Mouse (Mus musculus): ENCODE results near the gene Ankrd44.

Ankrd44 gene

DNA sequence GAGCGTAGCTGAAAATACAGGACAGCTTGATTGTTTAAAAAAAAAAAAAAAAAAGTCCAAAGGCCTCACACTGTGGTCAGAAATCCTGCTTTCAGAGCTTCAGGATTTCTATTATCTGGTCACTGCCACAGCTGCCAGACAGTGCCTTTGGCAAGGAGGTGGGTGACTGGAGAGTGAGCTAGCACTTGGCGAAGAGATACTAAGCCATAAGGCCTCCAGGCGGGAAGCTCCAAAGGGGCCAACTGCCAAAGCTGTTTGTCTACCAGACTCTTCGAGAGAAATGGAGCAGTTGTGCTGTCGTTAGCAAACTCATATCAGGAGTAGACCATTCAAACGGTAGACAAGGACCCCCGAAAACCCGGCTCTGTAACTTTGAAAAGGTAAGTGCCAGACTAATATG lies 3.5 kb downstream of the Ankrd44 start:
- DNase-seq (ENCODE audit: low spot score), result peak; percentile 49

DNA sequence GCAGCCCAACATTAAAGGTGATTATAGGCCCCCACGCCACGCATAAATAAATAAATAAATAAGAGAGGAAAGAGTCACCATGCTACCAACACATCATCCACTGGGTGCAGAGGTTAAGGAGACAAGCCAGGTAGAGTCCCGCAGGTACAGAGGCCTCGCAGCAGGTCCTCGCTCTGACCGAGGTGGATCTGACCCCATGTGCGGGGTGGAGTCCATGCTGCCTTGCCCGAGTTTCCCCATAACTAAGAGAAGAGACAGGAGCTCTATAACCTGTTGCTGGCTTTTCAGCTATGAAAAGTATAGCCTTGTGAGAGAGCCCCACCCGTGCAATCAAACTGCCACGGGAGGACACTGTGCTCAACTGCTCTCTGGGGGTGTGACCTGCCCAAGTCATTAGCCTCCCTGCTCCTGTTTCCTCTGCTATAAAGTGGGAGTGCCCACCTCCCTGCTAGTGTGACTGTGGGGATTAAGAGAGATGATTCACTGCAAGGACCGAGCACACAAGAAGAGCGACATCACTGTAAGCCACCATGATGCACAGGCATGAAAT lies 4.1 kb downstream of the Ankrd44 start:
- no peak for DNase-seq (ENCODE audit: low spot score)

DNA sequence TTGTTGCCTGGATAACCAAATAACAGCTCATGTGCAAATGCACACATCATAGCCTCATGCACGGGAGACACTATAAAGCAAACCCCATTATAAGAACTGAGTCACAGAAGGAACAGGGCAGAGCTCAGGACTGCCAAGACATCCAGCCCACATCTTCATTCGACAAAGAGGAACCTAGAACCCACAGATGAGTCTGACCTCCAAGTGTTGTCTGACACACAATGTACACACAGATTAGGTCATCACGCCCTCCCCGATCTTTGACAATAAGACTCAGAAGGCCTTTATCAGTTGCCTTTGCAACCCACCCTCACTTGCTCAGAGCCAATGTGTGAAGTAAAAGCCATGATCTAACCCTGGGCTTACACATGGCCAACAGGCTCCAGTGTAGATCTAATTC lies 6.1 kb downstream of the Ankrd44 start:
- DNase-seq (ENCODE audit: low spot score), result no peak

DNA sequence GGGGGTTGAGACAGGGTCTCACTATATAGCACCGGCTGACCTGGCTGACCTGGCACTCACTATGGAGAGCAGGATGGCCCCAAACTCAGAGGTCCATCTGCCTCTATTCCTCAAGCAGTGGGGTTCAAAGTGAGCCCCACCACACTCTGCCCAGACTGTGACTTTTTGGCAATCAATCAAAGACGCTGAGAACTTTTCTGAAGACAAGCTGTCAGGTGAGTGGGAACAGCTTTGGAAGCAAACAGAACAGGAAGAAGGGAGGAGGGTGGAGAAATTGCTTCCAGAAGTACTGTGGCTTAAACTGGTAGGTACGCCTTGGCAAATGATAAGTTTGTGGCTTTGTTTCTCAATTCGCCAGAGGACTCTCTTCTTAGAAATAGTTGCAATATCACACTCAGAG lies 9.7 kb downstream of the Ankrd44 start:
- no peak for DNase-seq (ENCODE audit: low spot score)

DNA sequence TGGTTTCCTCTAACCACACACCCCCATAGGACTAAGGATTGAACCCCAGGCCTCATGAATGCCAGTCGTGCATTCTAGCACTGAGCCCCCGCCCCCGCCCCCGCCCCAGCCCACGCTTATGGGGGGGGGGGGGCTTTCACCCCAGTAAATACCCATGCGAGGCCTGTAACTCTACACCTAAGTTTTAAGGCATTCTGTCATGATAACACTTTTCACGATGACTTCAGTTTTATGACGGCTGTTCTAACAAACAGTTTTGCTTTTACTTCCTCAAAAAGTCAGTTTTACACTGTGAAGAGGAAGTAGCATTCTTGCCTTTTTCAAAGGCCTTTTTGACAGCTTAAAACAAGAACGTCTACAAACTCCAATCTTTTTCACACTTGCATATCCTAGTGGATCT lies 11.8 kb downstream of the Ankrd44 start:
- no peak for DNase-seq (ENCODE audit: low spot score)

DNA sequence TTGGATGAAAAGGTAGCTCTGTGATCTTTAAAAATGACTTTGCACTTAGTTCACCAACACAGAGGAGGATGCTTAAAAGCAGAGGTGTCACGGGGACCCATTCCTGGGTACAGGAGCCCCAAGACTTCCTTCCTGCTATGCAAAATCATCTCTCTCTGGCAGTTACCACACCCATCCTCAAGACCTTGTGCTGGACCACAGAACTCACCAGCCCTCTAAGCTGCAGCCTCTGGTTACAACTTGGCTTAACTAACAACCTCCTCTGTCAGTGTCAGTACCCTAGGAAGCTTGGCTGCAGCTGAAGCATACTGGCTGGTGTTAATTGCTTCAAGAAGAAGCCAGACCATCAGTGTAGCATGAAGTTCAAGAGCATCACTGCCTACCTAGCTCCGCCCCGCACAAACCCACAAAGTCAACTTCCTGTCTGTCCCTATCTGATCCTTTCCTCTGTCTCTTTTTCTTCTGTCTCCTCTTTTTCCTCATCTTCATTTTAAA lies 12.8 kb downstream of the Ankrd44 start:
- DNase-seq (ENCODE audit: low spot score), result no peak

DNA sequence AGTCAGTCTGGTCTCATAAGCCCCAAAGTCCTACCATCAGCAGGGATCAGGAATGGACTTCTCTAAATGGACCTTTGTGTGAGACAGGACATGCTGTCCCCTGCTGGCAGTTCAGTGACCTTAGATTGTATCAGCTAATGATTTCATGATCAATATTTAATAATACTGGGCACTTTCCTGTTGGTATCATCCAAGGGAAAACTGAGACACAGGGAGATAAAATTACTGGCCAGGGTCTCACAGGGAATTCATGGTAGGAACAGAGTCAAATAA lies 13.2 kb downstream of the Ankrd44 start:
- DNase-seq (ENCODE audit: low spot score), result no peak

DNA sequence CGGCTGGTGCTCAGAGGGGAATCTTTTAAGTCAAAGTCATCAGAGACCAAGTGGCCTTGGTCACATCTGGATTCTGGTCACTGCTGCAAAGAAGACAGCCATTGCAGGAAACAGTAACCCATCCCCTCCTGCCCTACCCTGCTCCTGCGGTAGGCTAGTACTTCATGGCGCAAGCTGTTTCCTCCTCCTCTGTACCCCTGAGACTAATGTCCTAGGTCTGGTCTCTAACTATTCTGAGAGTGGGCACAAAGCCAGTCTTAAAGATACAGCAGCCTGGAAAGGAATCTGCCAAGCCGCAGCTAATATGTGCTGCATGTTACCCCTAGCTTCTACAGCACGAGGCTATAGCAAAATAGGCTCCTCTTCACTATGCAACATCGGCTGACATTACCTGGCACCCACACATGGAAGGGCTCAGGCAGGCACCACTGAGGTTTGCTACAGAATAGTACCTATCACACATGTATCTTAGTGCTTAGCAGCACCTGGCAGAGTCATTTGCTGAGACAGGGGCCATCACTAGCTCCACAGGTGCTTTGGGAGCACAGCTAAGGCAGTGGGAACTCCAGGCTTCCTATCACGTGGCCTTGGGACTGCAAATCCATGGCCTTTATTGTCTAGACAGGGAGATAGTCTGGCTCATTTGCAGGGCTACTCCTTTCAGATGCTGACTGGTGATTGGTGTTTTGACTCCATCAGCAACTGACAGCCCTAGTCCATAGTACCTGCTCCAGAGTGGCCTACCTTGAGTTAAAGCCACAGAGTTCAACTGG lies 13.7 kb downstream of the Ankrd44 start:
- no peak for DNase-seq (ENCODE audit: low spot score)

DNA sequence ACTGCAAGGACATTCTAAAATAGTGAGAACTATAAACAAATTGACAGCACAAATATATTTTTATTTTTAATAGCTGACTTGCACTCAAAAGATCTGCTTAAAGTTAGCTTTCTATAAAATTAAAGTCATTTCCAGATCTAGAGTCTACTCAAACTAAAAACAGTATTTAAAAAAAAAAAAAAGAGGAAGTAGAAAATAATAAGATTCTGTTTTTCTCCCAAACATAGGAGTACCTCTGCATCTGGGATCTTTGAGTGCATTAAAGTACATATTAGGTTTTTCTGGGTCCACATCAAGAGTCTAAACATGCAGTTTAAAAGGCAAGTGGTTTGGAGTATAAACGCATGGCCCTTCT lies 15.0 kb downstream of the Ankrd44 start:
- DNase-seq (ENCODE audit: low spot score), result no peak

DNA sequence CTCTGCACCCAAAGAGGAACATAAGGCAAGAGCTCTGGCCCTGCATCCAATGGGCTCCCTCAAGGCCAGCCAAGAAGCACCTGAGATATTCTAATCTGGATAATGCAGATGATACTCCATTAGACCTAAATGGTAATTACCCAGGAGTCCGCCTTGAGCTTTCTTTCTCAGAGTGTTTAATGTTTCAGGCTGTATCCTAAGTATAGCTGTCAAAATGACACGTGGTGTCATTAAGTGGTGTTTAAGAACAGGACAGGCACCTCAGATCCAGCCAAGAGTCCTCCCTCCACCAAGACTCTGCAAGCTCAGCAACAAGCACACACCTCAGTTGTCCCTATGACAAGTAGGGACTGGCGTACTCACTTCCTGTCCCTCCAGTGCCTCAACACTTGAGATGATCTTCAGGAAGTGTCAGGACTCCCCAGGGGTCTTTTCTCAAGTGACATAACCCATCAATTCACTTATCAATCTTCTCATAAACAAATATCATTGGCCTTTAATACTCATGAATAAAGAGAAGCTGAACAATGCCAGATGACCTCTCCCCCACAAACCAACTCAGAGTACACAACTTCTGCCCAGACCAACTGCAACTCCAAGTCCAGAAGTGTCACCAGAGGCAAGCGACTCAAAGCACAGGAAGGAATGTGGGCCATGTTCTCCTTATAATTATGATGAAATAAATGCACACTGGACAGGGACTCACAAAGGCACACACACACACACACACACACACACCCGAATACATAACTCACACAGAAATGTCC lies 15.5 kb downstream of the Ankrd44 start:
- DNase-seq (ENCODE audit: low spot score), result no peak

DNA sequence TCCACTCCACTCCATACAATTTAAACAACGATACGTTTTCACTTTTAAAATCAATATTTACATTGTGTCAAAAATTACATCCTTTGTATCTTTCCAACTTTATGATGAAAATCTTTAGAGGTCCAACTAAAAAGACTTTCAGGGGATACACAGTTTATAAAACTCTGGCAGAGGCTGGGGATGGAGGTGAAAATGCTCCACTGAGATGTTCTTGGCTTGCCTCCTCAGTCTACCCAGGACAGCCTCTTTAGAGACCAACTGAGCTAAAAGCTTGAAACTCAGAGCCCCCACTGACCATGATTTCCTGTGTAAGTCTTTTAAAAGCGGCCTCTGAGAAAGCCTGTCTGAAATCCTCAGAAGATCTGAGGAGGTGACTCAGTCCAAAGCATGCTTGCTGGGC lies 17.4 kb downstream of the Ankrd44 start:
- no peak for DNase-seq (ENCODE audit: low spot score)

DNA sequence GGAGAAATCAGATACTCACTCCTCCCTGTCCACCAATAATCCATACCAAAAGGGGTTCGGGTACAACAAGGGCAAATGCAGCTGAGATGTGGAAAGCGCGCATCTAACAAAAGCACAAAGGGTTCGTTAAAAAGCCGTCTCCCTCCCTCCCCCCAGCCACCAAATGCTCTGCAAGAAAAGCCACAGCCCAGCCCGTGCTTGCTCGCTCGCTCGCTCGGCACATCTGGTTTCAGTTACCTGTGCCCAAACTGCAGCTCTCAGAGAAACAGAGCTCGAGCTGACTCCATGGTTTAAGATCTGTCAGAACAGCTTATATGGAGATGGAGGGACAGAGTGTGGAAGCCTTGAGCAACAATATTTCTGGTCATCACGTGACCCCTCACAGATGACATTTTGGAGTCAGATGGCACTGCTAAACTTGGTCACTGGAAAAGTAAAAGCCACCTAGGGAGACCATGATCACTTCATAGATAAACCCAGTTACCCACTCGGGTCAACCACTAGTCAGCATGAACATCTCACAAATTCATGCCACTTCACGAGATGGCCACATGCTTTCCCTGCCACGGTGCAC lies 19.0 kb downstream of the Ankrd44 start:
- DNase-seq (ENCODE audit: low spot score), result no peak

DNA sequence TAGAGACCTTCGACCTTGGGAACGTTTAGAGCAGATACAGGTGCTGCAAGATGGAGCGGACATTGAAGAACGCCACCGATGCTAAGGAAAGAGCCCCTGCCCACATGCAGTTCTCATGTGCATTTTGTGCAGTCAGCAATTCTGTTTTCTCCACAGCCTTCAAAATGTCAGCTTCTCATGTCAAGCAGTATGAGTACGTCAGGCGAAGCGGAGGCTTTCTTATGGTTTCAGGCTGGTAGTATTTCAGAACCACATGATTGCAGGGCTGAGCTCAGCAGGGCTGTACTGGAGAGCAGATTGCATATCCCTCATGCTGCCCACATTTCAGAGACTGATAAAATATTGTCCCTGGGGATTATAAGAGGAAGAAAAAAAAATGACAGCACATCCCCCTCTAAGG lies 19.9 kb downstream of the Ankrd44 start:
- DNase-seq (ENCODE audit: low spot score), result no peak

DNA sequence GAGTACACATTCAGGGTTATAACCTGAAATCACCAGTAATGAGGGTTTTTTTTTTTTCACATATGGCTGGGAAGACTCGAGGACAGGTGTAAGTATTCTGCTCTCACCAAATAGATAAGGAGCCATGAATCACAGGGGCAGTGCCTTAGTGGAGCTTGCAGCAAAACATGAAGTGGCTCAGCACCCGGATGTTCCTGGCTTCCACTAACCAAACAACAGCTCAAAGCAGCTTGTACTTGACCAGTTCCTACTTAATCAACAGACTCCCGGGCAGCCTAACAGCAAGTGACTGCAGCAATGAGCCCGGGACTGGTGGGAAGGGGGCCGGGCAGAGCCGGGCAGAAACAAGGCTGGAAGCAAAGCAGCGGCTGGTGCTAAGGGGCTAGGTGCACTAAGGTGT lies 20.6 kb downstream of the Ankrd44 start:
- no peak for DNase-seq (ENCODE audit: low spot score)

DNA sequence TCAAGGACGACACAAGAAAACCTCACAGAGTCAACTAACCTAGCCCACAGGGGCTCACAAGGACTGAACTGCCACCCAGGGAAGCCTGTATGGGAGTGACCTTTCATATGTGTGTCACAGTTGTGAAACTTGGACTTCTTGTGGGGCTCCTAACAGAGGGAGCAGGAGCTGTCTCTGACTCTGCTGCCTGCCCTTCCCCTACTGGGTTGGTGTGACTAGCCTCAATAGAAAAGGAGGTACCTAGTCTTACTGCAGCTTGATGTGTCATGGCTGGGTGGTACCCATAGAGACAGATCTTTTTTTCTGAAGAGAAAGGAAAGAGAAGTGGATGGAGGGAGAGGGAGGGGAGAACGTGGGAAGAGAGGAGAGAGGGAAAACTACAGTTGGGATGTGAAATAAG lies 22.0 kb downstream of the Ankrd44 start:
- DNase-seq (ENCODE audit: low spot score), result no peak

DNA sequence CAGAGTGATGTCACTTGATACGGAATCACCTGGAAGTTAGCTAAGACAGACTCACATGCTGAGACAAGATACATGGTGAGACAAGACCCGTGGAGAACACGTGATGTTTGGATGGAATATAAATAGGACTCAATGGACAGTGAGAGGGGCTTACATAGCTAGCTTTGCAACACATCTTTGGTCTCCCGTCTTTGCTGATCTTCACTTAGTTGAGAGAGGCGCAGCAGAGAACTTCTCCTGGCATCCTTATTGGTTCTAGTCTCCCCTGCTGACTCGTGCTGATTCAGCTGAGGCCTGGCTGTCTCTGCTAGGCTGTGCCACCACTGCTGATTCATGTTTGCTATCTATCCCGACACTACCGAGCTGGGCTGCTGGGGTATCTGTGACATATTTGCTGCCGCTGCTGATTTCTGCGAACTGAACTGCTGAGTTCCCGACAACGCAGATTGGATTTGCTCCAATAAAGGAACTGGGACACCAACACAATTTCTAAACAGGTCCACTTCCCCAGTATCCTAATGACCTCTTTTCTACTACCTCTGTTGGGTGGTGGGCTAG lies 23.4 kb downstream of the Ankrd44 start:
- DNase-seq (ENCODE audit: low spot score), result no peak

DNA sequence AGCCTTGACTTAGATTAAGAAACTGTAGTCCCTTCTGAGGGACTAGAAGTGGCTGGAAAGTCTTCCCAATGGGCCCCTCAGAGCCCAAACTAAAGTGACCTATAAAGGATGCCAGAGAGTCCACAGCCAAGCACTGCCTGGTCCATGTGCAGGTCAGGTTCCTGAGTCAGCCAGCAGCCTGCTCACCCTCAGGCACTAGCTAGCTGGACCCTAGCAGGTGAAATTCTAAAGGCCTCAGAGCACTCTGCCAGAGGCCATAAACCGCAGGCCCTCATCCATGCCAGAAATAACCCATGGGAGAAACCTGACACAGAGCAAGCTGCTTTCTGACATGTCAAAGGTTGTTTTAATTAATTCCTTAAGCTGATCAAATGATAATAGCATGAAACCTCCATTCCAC lies 25.1 kb downstream of the Ankrd44 start:
- no peak for DNase-seq (ENCODE audit: low spot score)

DNA sequence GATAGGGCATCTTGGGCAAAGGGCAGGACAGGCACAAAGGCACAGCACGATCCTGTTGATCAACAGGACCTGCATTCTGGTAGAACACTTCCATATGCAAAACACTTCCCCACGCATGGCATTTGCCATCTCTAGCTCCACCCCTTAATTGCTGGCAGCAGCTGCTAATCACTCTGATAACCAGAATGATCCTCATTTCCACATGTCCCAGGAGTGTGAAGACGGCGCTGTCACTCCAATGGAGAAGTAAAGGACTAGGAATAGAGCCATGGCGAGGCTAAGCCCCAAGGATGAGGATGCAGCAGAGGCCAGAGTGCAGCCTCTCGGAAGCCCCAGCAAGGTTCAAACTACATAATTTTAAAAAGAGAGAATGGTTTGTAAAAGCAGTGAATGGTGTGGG lies 26.9 kb downstream of the Ankrd44 start:
- DNase-seq (ENCODE audit: low spot score), result no peak

DNA sequence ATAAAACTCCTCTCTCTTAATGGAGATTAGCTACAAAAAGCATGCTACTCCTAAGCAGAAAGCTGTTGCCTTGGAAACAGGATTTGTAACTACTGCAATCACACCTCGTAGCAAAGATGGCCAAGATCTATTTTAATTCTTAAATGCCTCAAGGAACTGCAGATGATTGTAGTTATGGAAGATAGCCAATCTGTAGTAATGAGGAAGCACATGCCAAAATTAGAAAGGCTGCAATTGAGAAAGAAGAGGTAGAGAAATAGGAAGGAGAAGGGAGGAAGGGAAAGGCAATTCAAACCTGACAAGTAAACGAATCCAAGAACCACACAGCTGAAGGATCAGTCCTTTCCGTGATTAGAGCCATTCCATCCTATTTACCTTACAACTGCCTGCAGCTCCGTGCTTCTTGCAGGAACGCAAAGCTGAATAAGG lies 27.5 kb downstream of the Ankrd44 start:
- no peak for DNase-seq (ENCODE audit: low spot score)

DNA sequence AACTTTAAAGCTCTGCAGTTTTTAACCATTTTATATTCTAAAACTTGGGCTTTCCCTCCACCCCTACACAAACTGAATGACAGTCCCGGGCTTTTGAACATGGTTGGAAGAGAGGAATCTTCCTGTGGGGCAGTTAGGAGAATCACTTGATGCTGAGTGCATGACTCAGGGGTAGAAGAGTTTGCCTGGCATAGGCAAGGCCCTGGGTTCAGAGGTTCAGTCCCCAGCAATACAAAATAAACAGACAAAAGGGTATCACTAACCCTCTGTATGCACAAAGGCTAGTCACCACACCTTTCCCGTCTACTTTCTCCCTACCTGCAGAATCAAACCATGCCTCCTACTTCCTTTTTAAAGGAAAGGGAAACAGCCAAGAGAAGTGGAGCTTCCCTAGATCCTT lies 28.5 kb downstream of the Ankrd44 start:
- DNase-seq (ENCODE audit: low spot score), result no peak

DNA sequence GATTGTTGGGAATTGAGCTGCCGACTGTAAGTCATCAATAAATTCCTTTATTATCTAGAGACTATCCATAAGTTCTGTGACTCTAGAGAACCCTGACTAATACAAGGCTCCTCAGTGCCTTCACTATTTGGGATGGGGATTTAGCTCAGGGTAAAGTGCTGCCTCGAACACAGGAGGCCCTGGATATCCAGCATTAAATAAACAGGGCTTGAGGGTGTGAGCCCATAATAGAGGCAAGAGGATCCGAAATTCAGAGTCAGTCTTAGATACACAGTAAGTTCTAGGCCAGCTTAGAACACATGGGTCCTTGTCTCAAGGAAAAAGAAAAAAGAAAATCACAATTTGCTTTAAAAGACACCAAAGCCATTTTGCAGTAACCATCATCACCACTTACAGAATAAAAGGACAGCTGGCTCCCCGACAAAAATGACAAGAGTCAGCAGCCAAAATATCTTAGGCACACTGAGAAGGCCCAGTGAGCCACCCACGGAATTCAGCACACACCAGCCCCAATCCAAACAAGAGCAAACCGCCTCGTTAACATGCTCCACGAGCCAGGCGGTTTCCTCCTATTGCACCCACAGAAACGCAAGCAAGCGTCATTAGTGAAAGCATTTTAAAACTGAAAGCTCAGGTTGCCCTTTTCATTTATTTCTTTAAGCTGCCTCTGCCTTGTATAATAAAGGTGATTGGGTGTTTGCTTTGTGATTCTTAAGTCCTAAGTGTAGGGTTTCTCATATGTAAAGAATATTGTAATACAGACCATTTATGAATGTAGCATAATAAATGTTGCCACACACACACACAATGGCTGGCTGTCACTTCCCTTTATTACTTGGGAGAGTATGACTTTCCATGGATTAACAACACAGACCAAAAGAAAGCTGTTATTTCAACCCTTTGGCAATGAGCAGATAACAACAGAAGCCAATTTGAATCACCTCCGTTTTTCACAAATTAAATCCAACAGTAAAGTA lies 29.8 kb downstream of the Ankrd44 start:
- DNase-seq (ENCODE audit: low spot score), result peak; percentile 63

DNA sequence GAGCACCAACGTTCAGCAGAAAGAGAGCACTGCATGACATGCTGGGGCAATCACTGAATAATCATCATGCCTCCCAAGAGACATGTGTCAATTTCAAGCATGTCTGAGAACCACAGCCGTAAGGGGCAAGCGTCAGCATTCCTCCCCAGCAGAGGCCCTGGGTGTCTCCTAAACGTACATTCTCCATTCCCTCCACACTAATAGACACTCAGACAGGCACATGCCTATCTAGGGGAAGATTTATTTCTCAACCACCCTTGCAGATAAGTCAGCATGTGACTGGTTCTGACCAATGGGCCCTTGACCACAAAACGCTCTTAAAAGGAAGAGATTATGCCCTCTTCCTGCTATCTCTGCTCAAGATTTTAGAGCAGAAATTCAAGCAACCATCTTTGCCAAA lies 37.7 kb downstream of the Ankrd44 start:
- no peak for DNase-seq (ENCODE audit: low spot score)
